Mouse (Mus musculus): ENCODE data around the gene Cd151.

Gene Cd151

DNA sequence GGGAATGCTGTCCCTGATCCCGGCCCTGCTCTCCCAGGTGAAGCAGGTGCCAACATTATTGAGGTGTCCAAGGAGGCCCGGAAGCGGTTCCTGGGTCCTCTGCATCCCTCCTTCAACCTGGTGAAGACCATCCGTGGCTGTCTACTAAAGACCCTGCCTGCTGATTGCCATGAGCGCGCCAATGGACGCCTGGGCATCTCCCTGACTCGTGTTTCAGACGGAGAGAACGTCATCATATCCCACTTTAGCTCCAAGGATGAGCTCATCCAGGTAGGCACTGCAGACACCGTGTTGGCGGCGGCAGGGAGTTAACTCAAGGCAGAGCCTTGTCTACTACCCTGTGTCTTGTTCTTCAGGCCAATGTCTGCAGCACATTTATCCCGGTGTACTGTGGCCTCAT, 10.0 kb upstream of the Cd151 start:
- no peak for DNase-seq (ENCODE audit: extremely low spot score, low spot score)

DNA sequence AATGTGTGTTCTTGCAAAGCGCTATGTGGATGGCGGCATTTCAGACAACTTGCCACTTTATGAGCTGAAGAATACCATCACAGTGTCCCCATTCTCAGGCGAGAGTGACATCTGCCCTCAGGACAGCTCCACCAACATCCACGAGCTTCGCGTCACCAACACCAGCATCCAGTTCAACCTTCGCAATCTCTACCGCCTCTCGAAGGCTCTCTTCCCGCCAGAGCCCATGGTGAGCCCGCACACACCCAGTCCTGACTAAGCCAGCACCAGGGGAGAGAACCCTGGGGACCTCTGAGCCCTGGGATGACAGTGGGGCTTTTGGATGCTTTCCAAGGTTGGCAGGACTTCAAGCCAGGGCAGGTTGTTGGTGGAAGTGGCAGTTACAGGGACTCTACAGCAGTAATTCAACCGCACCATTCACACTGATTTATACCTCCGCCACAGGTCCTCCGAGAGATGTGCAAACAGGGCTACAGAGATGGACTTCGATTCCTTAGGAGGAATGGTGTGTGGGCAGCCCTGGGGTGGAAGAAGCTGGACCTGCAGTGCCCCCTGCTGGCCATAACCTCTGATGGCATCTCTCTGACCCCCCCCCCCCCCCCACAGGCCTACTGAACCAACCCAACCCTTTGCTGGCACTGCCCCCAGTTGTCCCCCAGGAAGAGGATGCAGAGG, 9.1 kb upstream of the Cd151 start:
- DNase-seq (ENCODE audit: extremely low spot score, low spot score) = peak; percentile 40

DNA sequence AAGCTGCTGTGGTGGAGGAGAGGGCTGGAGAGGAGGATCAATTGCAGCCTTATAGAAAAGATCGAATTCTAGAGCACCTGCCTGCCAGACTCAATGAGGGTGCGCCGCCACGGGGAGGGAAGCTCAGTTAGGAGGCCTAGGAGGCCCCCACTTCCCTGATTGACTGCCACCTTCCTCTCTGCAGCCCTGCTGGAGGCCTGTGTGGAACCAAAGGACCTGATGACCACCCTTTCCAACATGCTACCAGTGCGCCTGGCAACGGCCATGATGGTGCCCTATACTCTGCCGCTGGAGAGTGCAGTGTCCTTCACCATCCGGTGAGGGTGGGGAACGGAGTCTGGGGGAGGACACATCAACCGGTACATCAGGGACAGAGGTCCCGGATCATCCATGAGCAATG, 8.5 kb upstream of the Cd151 start:
- DNase-seq (ENCODE audit: extremely low spot score, low spot score) = peak; percentile 13

DNA sequence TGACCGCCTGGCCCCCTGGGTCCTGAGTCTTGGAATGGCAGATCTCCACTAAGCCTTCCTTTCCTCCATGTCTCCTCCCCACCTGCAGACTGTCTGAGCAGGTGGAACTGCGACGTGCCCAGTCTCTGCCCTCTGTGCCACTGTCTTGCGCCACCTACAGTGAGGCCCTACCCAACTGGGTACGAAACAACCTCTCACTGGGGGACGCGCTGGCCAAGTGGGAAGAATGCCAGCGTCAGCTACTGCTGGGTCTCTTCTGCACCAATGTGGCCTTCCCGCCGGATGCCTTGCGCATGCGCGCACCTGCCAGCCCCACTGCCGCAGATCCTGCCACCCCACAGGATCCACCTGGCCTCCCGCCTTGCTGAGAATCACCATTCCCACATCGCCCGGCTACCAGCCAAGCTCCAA, 7.9 kb upstream of the Cd151 start:
- no peak for DNase-seq (ENCODE audit: extremely low spot score, low spot score)

DNA sequence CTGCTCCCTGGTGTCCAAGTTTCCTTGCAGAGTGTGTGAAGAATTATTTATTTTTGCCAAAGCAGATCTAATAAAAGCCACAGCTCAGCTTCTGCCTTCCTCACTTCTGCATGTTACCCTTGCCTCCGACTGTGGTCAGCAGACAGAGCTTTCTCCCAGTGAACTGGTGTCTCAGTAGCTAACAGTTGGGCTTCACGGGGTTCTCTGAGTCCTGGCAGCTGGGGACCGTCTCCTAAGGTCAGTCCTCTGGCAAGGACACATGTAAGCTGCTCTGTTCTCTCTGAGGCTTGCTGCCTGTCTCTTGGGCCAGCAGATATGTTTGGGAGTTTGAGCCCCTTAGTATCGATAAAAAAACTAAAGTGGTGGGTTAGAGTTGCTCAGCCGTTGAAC, 7.2 kb upstream of the Cd151 start:
- no peak for DNase-seq (ENCODE audit: extremely low spot score, low spot score)

DNA sequence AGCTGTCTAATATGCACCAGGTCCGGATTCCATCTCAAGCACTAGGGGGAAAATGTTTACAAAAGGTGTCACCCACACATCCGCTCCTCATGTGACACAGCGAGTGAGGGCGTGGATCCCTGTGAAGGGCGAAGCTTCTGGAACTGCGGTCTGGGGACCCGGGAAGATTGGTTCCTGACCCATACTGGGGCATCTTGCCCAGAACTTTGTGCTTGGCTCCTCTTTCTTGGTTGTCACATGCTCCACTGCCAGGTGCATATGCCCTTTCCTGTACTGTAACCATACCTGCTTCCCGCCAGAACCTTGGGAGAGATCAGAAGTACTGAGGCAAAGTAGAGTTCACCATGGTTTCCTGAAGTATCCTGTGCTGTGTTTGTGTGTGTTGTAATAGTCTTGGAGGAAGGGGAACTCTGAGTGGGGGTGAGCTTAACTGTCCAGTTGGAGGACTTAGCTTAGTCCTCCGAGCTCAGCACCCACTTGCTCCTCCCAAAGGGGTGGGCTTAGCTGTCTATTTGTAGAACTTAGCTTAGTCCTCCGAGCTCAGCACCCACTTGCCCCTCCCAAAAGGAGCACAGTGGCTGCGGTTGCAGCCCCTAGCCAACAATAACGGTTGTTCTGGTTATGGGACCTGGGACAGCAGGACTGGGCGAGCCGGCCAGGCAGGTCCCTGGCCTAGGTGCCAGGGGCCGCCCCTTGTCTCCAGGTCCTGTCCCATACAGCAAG, 6.6 kb upstream of the Cd151 start, which contains the start of gene Cracr2b:
TSS of gene Cracr2b (plus strand) at position 704 of the 723 bp plus-strand sequence.
- no peak for DNase-seq (ENCODE audit: extremely low spot score, low spot score)

DNA sequence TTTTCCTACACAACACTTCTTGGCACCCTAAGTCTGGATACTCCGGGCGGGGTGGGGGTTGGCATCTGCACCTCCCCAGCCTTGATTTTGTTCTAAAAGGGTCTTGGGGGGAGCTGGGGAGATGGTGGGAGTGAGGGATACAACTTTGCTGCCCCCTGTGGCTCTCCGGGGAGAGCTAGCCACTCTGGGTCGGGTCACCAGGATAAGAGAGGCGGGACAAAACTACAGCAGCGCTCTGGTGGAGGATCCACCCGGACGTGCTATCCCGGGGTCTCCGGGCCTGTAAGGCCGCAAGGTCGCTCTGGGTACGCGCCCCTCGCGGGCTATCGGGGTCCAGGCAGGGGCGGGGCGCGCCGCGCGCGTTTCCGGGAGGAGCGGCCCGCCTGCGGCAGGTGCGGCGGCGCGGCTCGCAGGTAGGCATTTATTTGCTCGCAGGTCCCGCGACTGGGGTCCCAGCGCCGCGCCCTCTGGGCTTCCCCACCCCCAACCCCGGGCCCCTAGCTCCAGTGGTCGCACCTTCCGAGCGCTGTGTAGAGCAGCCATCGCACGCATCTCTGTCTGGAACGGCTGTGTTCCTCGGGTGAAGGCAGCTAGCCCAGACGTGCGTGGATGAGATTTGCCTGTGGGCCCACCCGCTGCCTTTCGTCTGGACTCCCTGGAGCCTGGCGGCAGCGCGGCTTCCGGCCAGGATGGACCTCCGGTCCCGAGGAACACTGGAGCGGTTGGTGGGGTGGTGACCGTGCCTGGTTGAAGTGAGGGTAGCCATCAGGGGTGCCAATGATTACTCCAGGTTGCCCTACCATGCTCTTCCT, 5.5 kb upstream of the Cd151 start:
- no peak for DNase-seq (ENCODE audit: extremely low spot score, low spot score)

DNA sequence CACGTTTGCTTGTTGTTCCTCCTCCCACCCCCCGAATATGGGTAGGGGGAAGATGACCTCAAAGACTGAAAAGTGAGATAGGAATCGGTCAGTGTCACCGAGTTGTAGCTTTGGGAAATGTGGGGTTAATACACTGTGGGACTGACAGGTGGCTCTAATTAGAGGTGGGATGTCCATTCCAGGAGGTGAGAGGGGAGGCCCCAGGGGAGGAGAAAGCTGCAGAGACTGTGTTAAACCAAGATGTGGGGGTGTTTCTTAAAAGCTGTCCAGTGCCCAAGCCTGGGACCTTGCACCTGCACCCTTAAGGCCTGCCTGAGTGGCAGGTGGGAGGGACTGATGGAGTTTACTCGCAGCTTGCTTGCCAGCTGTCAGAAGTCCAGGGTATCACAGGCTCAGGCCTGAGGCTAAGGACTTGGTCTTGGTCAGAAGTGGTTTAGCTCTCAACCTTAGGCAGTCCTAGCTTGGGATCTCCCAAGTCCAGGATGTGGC, 4.8 kb upstream of the Cd151 start:
- DNase-seq (ENCODE audit: extremely low spot score, low spot score) = no peak

DNA sequence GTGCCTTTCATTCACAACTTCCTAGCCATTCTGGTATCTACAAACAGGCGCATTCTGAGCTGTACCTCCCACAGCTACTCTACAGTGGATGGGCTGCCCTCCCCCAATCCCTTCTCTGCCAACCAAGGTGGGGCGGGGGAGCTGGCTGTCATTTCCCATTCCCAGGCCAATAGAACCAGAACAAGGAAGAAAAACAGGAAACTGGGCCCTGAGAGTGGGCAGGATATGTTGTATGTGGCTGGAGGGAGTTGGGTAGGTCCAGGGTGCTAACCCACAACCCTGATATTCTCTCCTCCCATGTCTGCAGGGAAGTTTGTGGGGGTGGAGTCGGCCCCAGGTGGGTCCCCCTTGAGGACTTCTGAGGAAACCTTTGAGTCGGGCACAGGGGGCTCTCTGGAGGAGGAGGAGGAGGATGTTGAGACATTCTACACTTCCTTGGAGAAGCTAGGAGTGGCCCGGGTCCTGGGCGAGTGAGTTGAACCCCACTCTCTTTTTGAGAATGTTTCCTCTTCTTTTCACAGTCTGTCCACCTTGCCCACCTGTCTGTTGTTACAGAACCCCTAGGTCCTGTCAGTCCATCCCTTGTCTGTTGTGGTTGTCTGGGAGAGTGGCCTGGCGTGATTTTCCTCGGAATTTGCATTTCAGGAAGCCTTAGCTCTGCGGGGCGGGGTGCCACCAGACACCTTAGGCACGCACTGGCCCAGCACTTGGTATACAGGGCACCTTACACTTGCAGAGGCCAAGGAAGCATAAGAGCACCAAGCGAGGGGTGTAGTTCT, 3.2 kb upstream of the Cd151 start:
- no peak for DNase-seq (ENCODE audit: extremely low spot score, low spot score)

DNA sequence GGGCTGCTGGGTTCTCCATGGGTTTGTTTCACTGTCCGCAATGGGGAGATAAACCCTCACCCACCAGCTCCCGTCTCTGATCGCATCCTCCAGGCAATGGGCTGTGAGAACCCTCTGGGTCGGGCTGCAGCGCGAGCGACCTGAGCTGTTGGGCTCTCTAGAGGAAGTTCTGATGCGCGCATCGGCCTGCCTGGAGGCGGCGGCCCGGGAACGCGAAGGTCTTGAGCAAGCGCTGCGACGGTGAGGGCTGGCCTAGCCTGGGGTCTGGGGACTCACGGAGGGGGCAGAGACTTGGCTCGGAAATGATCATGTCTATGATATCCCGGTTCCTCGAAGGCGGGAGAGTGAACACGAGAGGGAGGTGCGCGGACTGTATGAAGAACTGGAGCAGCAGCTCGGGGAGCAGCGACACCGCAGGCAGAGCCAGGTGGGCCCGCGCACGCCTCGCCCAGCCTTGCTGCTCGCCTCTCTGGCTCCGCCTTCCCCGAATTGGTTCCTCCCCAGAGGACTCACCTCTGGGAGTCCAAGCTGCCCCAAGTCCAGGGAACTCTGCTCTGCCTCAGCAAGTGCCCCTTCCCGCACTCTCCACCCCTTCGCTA, 2.5 kb upstream of the Cd151 start:
- DNase-seq (ENCODE audit: extremely low spot score, low spot score) = peak; percentile 27

DNA sequence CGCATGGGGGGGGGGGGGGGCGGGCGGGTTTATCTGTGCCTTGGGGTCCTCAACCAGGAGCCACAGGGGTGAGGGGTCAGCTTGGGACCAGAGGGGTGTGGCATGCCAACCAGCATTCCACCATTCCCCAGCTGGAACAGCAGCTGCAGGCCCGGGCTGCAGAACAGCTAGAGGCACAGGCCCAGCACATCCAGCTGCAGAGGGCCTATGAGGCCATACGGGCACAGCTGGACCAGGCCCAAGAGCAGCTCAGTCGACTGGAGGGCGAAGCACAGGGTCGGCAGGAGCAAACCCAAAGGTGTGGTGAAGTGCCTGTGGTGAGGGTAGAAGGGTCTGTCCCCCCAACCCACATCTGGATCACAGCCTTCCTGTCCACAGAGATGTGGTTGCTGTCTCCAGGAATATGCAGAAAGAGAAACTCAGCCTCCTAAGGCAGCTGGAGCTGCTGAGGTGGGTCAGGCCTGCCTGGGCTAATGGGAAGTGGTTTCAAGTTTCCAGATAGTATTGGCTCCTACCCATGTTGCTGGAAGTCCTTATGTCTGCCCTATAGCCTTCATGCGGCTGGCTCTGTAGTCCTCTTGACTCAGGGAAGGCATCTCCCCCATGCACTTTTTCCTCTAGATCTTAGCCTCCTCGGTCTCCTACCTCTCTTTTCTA, 1.7 kb upstream of the Cd151 start:
- DNase-seq (ENCODE audit: extremely low spot score, low spot score) = no peak

DNA sequence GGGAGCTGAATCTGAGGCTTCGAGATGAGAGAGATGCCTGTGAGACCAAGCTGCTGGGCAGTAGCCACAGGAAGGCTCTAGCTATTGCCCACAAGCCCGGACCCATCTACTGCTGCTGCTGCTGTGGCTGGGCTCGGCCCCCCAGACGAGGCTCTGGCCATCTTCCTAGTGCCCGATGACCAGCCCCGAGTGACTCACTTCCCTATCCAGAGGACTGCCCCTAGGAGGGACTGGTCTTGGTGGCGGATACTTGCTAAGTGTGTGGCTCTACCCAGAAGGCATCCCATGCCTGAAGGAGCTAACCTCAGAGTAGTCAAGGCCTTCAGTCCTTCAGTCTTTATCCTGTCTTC, 1.2 kb upstream of the Cd151 start:
- no peak for DNase-seq (ENCODE audit: extremely low spot score, low spot score)

DNA sequence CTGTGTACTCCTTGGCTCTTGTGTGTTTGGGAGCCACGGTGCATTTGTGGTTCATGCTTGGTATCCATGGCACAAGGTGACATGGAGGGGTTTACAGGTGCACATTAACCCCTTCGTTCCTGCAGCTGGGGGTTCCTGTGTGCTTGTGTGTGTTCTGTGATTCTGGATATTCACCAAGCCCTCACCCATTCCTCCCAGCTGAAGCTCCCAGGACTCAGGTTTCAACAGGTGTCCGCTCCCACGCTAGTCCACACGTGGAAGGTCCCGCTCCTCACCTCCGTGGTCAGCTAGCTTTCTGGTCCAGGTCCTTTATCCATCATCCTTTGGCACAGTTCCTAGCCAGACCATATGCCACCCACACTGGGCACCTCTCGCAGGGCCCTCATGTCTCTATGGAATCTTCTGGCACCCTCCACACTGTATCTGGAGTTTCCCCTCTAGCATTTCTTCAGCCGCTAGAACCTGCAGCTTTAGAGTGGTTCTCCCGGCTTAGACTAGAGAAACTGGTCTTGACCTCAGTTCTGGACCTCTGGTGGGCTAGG, 514 bp upstream of the Cd151 start:
- no peak for DNase-seq (ENCODE audit: extremely low spot score, low spot score)

DNA sequence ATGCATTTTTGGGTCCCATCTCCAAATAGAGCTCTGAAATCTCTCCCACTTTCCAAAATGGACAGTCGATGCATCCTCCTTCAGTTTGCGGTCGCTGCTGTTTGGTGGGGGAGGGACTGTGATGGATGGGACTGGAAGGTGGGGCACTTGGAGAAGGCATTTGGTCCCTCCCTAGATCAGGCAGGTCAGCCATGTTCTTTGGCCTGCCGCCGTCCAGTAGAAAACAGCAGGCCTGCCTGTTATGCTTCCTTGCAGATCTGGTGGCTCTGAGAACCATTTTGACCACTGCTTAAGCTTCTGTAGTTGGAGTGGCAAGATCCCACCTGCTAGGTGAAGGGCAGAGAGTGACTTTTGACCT, 951 bp downstream of the Cd151 start:
- DNase-seq (ENCODE audit: extremely low spot score, low spot score) = no peak

DNA sequence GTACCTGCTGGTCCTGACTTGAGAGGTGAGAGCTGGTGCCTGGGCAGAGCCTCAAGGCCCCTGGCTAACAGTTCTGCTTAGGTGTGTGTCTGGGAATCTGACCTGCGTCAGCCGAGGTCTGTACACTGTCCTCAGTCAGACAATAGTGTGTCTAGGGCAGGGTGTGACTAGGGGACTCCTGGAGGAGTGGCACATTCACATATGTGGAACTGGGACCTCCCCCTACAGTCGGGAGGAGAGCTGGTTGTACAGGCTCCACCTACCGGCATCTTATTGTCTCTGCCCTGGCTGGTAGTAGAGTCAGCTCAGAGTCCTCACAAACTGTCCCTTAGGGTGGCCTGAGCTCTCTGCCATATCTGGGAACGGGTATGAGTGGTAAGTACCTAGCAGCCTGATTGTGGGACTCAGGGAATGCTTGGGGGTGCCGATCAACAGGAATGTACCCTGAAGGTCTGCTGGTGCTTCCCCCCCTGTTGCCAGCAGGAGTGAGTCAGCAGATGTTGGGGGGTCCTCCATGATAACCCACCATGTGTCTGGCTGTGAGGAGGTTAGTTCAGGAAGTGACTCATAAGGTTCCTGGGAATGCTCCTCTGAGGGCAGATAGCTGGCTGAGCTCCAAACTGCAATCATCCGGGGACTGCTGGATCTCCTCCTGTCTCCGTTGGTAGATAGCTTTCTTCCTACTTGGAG, 1.5 kb downstream of the Cd151 start:
- peak; percentile 55 for DNase-seq (ENCODE audit: extremely low spot score, low spot score)

DNA sequence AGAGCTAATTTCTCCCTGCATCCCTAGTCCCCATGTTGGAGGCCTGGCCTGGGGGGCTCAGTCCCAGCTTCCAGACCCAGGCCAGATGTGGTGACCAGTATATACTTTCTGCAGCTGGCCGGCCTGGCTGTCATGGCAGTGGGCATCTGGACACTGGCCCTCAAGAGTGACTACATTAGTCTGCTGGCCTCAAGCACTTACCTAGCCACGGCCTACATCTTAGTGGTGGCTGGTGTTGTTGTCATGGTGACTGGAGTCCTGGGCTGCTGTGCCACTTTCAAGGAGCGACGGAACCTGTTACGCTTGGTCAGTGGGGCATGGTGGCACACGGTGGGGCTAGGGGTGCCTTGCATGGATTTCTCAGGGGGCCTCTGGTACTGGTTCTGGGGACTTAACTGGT, 2.2 kb downstream of the Cd151 start:
- no peak for DNase-seq (ENCODE audit: extremely low spot score, low spot score)

DNA sequence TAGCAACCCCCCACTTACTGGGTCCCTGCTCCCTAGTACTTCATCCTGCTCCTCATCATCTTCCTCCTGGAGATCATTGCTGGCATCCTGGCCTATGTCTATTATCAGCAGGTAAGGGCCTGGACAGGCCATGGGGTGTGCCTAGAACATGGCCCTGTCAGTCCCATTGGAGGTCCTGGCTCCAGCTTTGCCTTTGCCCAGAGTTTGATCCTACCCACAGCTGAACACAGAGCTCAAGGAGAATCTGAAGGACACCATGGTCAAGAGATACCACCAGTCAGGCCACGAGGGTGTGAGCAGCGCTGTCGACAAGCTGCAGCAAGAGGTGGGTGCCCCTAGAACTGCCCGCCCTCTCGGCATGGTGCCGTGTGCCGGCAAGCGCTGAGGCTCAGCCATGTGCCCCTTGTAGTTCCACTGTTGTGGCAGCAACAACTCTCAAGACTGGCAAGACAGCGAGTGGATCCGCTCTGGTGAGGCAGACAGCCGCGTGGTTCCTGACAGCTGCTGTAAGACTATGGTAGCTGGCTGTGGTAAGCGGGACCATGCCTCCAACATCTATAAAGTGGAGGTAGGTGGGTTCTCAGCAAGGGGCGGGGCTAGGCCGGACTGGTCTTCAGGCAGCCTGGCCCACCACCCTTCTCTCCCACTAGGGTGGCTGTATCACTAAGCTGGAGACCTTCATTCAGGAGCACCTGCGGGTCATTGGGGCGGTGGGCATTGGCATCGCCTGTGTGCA, 2.9 kb downstream of the Cd151 start:
- no peak for DNase-seq (ENCODE audit: extremely low spot score, low spot score)

DNA sequence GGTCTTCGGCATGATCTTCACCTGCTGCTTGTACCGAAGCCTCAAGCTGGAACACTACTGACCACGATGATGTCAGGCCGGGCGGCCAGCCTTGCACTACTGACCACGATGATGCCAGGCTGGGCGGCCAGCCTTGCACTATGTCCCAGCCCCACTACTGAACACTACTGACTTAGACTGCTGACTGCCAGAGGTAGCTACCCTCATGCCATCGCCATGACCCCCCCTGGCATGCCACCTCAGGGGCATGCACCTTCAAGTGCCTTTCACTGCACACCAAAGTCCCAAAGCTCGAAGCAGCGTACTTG, 3.4 kb downstream of the Cd151 start:
- no peak for DNase-seq (ENCODE audit: extremely low spot score, low spot score)

DNA sequence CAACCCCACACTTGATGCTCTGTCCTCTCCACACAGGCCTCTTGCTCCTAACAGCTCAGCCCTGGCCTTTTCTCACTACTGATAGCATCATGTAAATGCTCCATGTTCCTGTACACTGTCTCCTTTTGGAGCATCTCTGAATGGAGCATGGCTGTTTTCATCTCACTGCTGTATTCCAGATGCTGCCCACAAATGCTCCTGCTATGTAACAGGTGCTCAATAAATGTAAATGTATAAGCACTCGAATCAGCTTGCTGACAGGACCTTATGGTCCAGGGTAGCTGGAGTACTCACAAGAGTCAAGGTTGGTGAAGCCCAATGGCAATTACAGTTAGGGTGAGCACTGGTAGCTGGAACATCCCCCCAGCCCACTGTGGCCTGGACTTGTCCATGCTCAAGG, 4.0 kb downstream of the Cd151 start:
- no peak for DNase-seq (ENCODE audit: extremely low spot score, low spot score)

All from neural tube, embryonic 10.5 days (tissue).